Mouse (Mus musculus) Muller cell, postnatal 12 days (primary cell): ENCODE data around the gene Syce1l.

Source experiments
- DNase-seq: peaks from one replicate; pipeline ENCODE4 v3.0.0-alpha.2; 2015; ENCODE audit errors: inconsistent ontology term

The Syce1l gene

GRCm38 (mm10) chr8:113673300-113673699, 30.3 kb downstream of the Syce1l start:
- DNase-seq: peak; percentile 85

- peak; percentile 22 for DNase-seq
Measured at GRCm38 (mm10) chr8:113674611-113675010, 31.6 kb downstream of the Syce1l start.

GRCm38 (mm10) chr8:113675281-113675680, 32.3 kb downstream of the Syce1l start:
- peak; percentile 21 for DNase-seq

- peak; percentile 26 for DNase-seq
Measured at GRCm38 (mm10) chr8:113676811-113677210, 33.8 kb downstream of the Syce1l start.

- DNase-seq: no peak
Measured at GRCm38 (mm10) chr8:113679361-113679760, 36.3 kb downstream of the Syce1l start.

GRCm38 (mm10) chr8:113687889-113688542, 45.0 kb downstream of the Syce1l start:
- peak; percentile 26 for DNase-seq

- no peak for DNase-seq
Measured at GRCm38 (mm10) chr8:113688543-113688915, 45.5 kb downstream of the Syce1l start.

- peak; percentile 44 for DNase-seq
Measured at GRCm38 (mm10) chr8:113691622-113692343, 48.8 kb downstream of the Syce1l start.

GRCm38 (mm10) chr8:113704968-113705367, 62.0 kb downstream of the Syce1l start:
- no peak for DNase-seq
